In the genomic region with DNA sequence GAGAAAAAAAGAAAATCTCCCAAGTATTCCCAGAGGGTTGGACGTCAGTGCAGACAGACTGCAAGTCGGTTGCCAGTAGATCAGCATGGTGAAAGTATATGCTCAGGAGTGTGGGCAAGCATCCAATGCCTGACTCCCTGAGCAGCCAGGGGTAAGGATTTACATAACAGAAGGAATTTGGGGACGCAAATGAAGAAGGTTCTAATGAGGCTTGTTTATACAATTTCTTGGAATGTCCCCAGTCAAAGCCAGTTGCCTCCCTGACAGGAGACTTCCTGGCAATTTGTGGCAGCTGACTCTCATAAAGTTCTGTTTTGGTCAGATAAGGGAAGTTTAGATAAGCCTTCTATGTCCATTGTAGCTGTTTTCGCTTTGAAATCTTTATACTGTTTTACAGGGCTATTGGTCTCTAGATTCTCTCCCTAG, we compare ENCODE assay signal across 9 mouse cellular contexts. TPM values are rescaled to one million over a fixed set of nuclear protein-coding genes. Genes with fewer than 3 reads are reported as not detected.
DNase-seq lines count a peak whose midpoint lies in the region; ATAC-seq and TF ChIP-seq lines count a peak whose summit lies in the region.
"Had no signal": no experiment of that assay in that cellular context is flagged by ENCODE, and none has a peak within 500 bp of the region (broad histone marks: within the 10 kb centered on the region; RNA-seq: fewer than 3 reads in every experiment).

No protein-coding gene starts in this region.

- H3K27ac ChIP-seq in stomach, postnatal 0 days (replicated peaks) = peak overlapping the region; percentile 53
- H3K27ac ChIP-seq: embryonic facial prominence, embryonic 12.5 days had no signal

- no peak overlapping the region for H3K4me3 ChIP-seq in stomach, postnatal 0 days (ENCODE audit: low read depth, low read length)
- H3K4me3 ChIP-seq: embryonic facial prominence, embryonic 12.5 days had no signal

- TF ChIP-seq EP300 in stomach, postnatal 0 days (optimal IDR thresholded peaks at IDR 0.05) = no peak

- peak; percentile 21 for DNase-seq in adrenal gland, postnatal 14 days
- DNase-seq in adrenal gland, adult 2 months = no peak
- peak; percentile 82 for DNase-seq in 3T3-L1 (ENCODE audit: low read depth, low spot score)
- peak; percentile 25 to 27 for DNase-seq in cerebellum, postnatal 36 days
- DNase-seq in kidney, adult 9 months = peak; percentile 50
- DNase-seq in stomach, postnatal 0 days (ENCODE audit: low spot score) = no peak
- no peak for DNase-seq in retina, postnatal 1 day
- no peak for DNase-seq in left cerebral cortex, adult 18-20 months (ENCODE audit: low spot score in 2 of 2)

- H3K4me2 ChIP-seq in stomach, postnatal 0 days (replicated peaks; ENCODE audit: low read depth) = no peak overlapping the region
- H3K4me2 ChIP-seq: embryonic facial prominence, embryonic 12.5 days had no signal

- no peaks in the 10 kb centered on the region for H3K36me3 ChIP-seq in stomach, postnatal 0 days (ENCODE audit: control insufficient read depth, insufficient read depth, low read length)
- H3K36me3 ChIP-seq: embryonic facial prominence, embryonic 12.5 days had no signal

- no peak for ATAC-seq in stomach, postnatal 0 days (ENCODE audit: low FRiP score, low TSS enrichment)

- H3K4me1 ChIP-seq in stomach, postnatal 0 days (replicated peaks; ENCODE audit: control insufficient read depth, insufficient read depth) = peaks cover 4% of the 10 kb centered on the region; the same call in 1 of the 2 replicates
- H3K4me1 ChIP-seq: embryonic facial prominence, embryonic 12.5 days had no signal

- no peak overlapping the region for H3K9ac ChIP-seq in stomach, postnatal 0 days (ENCODE audit: low read length)
- H3K9ac ChIP-seq: embryonic facial prominence, embryonic 12.5 days had no signal

- no peak for TF ChIP-seq CTCF in stomach, postnatal 0 days (IDR thresholded peaks at IDR 0.05; ENCODE audit: low read depth)

- no peaks in the 10 kb centered on the region for H3K27me3 ChIP-seq in stomach, postnatal 0 days (ENCODE audit: control insufficient read depth, insufficient read depth, low read length)
- H3K27me3 ChIP-seq: embryonic facial prominence, embryonic 12.5 days had no signal

- H3K9me3 ChIP-seq in stomach, postnatal 0 days (ENCODE audit: control insufficient read depth, low read length) = no peaks in the 10 kb centered on the region
- H3K9me3 ChIP-seq: embryonic facial prominence, embryonic 12.5 days had no signal

- 22% methylated on average over 4 of the region's 4 CpGs for WGBS in stomach, postnatal 0 days

RNA-seq across cellular contexts. Expression of a gene that starts 33.4 kb away (rescaled TPM):
- total RNA-seq in adrenal gland, postnatal 14 days (2021) = 48.5 and 54.2 TPM in 2 replicates
- total RNA-seq in adrenal gland, adult 2 months (2021) = 10 to 100 TPM; 48.2 to 56.8 TPM
- 4.6 and 7.1 TPM in 2 replicates for polyA plus RNA-seq in adrenal gland, adult 2 months (2012; rRNA removed)
- polyA plus RNA-seq in stomach, postnatal 0 days (2015; fragmentation: Nextera tagmentation; extraction: Ambion mirVana) = 23.3 and 25.2 TPM in 2 replicates
- total RNA-seq in left cerebral cortex, adult 18-20 months (2021) = 10 to 100 TPM; 36.9 to 38.1 TPM

Comparison
In these comparisons a context has a peak if more than half of its experiments do, and no peak if none do; other contexts are left out.
1. DNase-seq: peak in adrenal gland, postnatal 14 days (single experiment), 3T3-L1 (single experiment), cerebellum, postnatal 36 days (2 of 2) and kidney, adult 9 months (single experiment); none in adrenal gland, adult 2 months (single experiment), stomach, postnatal 0 days (single experiment), retina, postnatal 1 day (single experiment) and left cerebral cortex, adult 18-20 months (0 of 2).